Mouse (Mus musculus): ENCODE data around the gene Slc2a4.

GRCm38 (mm10) chr11:69933066-69933465, 14.9 kb downstream of the Slc2a4 start:
- TF ChIP-seq POLR2A (IDR thresholded peaks at IDR 0.05; ENCODE audit: insufficient read depth, low read length) (no peak), CTCF (IDR thresholded peaks at IDR 0.05; ENCODE audit: low read depth, low read length) (no peak)
